ENCODE assay signal across 21 mouse cellular contexts in the genomic region with DNA sequence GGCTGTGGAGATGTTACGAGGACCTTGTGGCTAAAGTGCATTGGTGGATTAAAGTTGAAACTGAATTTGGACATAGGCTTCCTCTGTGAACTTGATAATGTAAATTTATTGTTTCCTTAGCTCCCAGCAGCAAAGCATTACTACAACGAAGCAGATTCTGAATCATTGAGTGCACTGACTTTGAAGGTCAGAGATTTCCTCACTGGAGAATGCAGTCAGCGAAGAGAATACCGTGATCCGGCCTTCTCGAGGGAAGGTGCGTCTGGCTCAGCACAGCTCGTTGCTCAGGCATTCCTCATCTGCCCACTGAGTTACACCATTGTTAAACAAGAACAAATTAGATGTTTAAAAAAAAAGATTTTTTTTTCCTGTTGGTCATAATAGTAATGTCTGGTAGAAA.
"Had no signal": no experiment of that assay in that cellular context is flagged by ENCODE, and none has a peak within 500 bp of the region (broad histone marks: within the 10 kb centered on the region; RNA-seq: fewer than 3 reads in every experiment).

No protein-coding gene starts in this region.

- H3K27ac ChIP-seq: layer of hippocampus, adult 2 months; limb, embryonic 10.5 days; limb, embryonic 13.5 days; liver, embryonic 13.5 days; macrophage; midbrain, embryonic 12.5 days; midbrain, embryonic 15.5 days; neural tube, embryonic 12.5 days; neural tube, embryonic 15.5 days; stomach, embryonic 15.5 days had no signal

- H3K36me3 ChIP-seq: liver, embryonic 13.5 days had no signal

- ATAC-seq: lung, postnatal 0 days; midbrain, embryonic 15.5 days had no signal

- H3K9me3 ChIP-seq: limb, embryonic 10.5 days; midbrain, embryonic 15.5 days; neural tube, embryonic 12.5 days; stomach, embryonic 15.5 days had no signal

- H3K4me1 ChIP-seq: midbrain, embryonic 15.5 days; neural tube, embryonic 12.5 days; neural tube, embryonic 15.5 days had no signal

- H3K27me3 ChIP-seq: limb, embryonic 13.5 days; liver, embryonic 13.5 days; midbrain, embryonic 12.5 days; midbrain, embryonic 15.5 days; neural tube, embryonic 12.5 days; neural tube, embryonic 15.5 days; stomach, embryonic 15.5 days had no signal

- DNase-seq: kidney, adult 9 months; kidney, postnatal 14 days; kidney, postnatal 4 days; layer of hippocampus, adult 9-11 months; liver; liver, embryonic 13.5 days; lung, embryonic 14.5 days; right cerebral cortex, adult 18-20 months; right cerebral cortex, postnatal 14 days; right cerebral cortex, postnatal 4 days; thymus, postnatal 25 days had no signal

- H3K9ac ChIP-seq: limb, embryonic 13.5 days; liver, embryonic 13.5 days; lung, embryonic 14.5 days; midbrain, embryonic 12.5 days; midbrain, embryonic 15.5 days; neural tube, embryonic 12.5 days; neural tube, embryonic 15.5 days; stomach, embryonic 15.5 days had no signal

- H3K4me2 ChIP-seq: limb, embryonic 13.5 days; liver, embryonic 13.5 days; lung, embryonic 14.5 days; midbrain, embryonic 12.5 days; midbrain, embryonic 15.5 days; neural tube, embryonic 12.5 days; neural tube, embryonic 15.5 days; stomach, embryonic 15.5 days had no signal

- H3K4me3 ChIP-seq: layer of hippocampus, adult 2 months; limb, embryonic 10.5 days; limb, embryonic 13.5 days; liver, embryonic 13.5 days; midbrain, embryonic 12.5 days; midbrain, embryonic 15.5 days; neural tube, embryonic 12.5 days; neural tube, embryonic 15.5 days; stomach, embryonic 15.5 days had no signal
